Mouse (Mus musculus) hindbrain, embryonic 13.5 days (tissue): ENCODE data around the gene Os9. TPM values are rescaled to one million over a fixed set of nuclear protein-coding genes. Genes with fewer than 3 reads are reported as not detected.

Experiments
- ATAC-seq: fragments of 200-750 bp; cut with Nextera tagmentation; 2 replicates; pipeline ENCODE4 v1.8.0; 2017; ENCODE audit warnings: moderate TSS enrichment; ENCODE audit not compliant: low FRiP score
- H3K27ac ChIP-seq: fragments of 300-500 bp; sonication (generic); 2 replicates; pipeline ENCODE4 v1.5.1; 2015; ENCODE audit warnings: inconsistent platforms, mild to moderate bottlenecking, moderate library complexity
- H3K27me3 ChIP-seq: fragments of 300-500 bp; sonication (generic); 2 replicates; pipeline ENCODE4 v1.6.1; 2015; ENCODE audit warnings: mild to moderate bottlenecking, inconsistent platforms
- H3K36me3 ChIP-seq: fragments of 300-500 bp; sonication (generic); 2 replicates; pipeline ENCODE4 v1.6.1; 2015; ENCODE audit warnings: mild to moderate bottlenecking, inconsistent platforms
- H3K4me1 ChIP-seq: fragments of 300-500 bp; sonication (generic); replicated peaks from 2 replicates; pipeline ENCODE4 v1.6.1; 2015; ENCODE audit warnings: inconsistent platforms
- H3K4me2 ChIP-seq: fragments of 300-500 bp; sonication (generic); 2 replicates; pipeline ENCODE4 v1.6.1; 2015; ENCODE audit warnings: inconsistent platforms, mild to moderate bottlenecking, moderate library complexity
- H3K4me3 ChIP-seq: fragments of 300-500 bp; sonication (generic); 2 replicates; pipeline ENCODE4 v1.5.1; 2015; ENCODE audit warnings: mild to moderate bottlenecking, inconsistent platforms
- H3K9ac ChIP-seq: fragments of 300-500 bp; sonication (generic); 2 replicates; pipeline ENCODE4 v1.6.1; 2015; ENCODE audit warnings: mild to moderate bottlenecking, inconsistent platforms
- H3K9me3 ChIP-seq: fragments of 300-500 bp; sonication (generic); 2 replicates; pipeline ENCODE4 v1.6.1; 2016; ENCODE audit warnings: inconsistent platforms
- WGBS: fragments of 180-500 bp; shearing (Covaris S2); methylation state at CpG from one replicate; pipeline ENCODE4 v1.1.7; 2015; 5-methylcytosine and 5-hydroxymethylcytosine counted together
- polyA plus RNA-seq: library from polyadenylated mRNA; unstranded; fragments of >200 nt; fragmentation: Nextera tagmentation; extraction: Ambion mirVana; gene quantifications from 2 replicates; pipeline ENCODE4 v1.2.1, GENCODE M21; 2015

Os9 gene
- polyA plus RNA-seq, 1 experiment from 2014 or later, result 144 TPM

- 9% methylated on average over 4 of the region's 4 CpGs for WGBS
- ATAC-seq, result no peak
- peaks cover 12% of the 10 kb centered on the region for H3K36me3 ChIP-seq
These were observed 2.5 kb upstream of the Os9 start for GRCm38 (mm10) chr10:127123436-127123805.

DNA sequence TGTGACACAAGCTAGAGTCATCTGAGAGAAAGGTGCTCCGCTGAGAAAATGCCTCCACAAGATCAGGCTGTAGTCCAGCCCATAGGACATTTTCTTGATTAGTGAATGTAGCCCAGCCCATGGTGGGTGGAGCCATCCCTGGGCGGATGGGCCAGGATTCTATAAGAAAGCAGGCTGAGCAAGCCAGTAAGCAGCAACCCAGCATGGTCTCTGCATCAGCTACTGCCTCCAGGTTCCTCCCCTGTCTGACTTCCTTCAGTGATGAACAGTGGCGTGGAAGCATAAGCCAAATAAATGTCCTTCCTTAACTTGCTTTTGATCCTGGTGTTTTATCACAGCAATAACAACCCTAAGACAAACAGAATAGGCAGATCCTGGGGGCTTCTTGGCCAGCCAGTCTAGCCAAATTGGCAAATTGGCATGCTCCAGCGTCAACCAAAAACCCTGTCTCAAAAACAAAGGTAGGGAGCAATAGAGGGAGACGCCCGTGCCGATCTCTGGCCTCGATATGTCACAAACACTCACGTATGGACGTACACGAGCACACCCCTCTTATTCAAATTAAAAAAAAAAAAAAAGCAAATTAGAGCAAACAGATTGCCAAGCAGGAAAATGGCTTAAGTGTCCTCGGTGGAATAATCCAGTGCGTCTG is 2.0 kb upstream of the Os9 start:
- 0 out of 2 replicates have a peak, but pooled peaks have one; percentile 16 for ATAC-seq
- Histone ChIP-seq H3K27ac (peak overlapping the region; percentile 93), H3K36me3 (peaks cover 17% of the 10 kb centered on the region), H3K4me3 (peak overlapping the region; percentile 88), H3K9ac (peak overlapping the region; percentile 56), H3K9me3 (no peaks in the 10 kb centered on the region), H3K4me2 (peak overlapping the region; percentile 57), H3K27me3 (no peaks in the 10 kb centered on the region), H3K4me1 (peaks cover 33% of the 10 kb centered on the region)
- 9% methylated on average over 13 of the region's 13 CpGs for WGBS

More at GRCm38 (mm10) chr10:127123436-127123805, 2.5 kb upstream of the Os9 start:
- Histone ChIP-seq H3K4me3 (peak overlapping the region; percentile 88), H3K9me3 (no peaks in the 10 kb centered on the region), H3K27ac (peak overlapping the region; percentile 93), H3K4me1 (peaks cover 33% of the 10 kb centered on the region), H3K9ac (peak overlapping the region; percentile 56), H3K27me3 (no peaks in the 10 kb centered on the region), H3K4me2 (peak overlapping the region; percentile 57)

GRCm38 (mm10) chr10:127122018-127122417 is 1.1 kb upstream of the Os9 start:
- no peaks in the 10 kb centered on the region for H3K9me3 ChIP-seq
- 82% methylated on average over 3 of the region's 3 CpGs for WGBS
- H3K4me3 ChIP-seq, result peak overlapping the region; percentile 88
- no peaks in the 10 kb centered on the region for H3K27me3 ChIP-seq
- H3K4me2 ChIP-seq, result peak overlapping the region; percentile 57
- H3K27ac ChIP-seq, result peak overlapping the region; percentile 93
- peaks cover 33% of the 10 kb centered on the region for H3K4me1 ChIP-seq
- ATAC-seq, result no peak
- peaks cover 26% of the 10 kb centered on the region for H3K36me3 ChIP-seq
- H3K9ac ChIP-seq, result peak overlapping the region; percentile 56

GRCm38 (mm10) chr10:127120301-127121065 is 448 bp downstream of the Os9 start:
- Histone ChIP-seq H3K27me3 (no peaks in the 10 kb centered on the region), H3K36me3 (peaks cover 42% of the 10 kb centered on the region), H3K4me2 (peak overlapping the region; percentile 93), H3K4me1 (peaks cover 33% of the 10 kb centered on the region), H3K9ac (peak overlapping the region; percentile 90), H3K4me3 (peak overlapping the region; percentile 88), H3K9me3 (no peaks in the 10 kb centered on the region), H3K27ac (peak overlapping the region; percentile 69)
- peak; percentile 64 for ATAC-seq
- 3% methylated on average over 34 of the region's 34 CpGs for WGBS

DNA sequence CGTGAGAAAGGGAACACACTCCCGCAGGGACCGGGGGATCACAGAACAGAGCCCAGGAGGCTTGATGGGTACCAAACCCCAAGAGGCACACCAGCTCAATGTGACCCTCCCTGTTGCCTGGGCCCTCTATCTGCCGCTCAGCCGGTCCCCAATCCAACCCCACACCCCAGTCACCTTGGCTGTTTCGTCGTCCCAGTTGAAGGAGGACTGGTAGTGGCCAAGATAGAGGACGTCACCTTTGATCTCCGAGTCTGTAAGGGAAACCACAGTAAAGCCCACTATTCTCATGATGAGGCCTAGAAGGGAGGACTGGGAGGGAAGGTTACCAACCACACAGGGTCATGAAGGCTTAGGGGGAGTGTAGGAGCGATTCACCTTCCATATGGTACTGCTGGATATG is 1.7 kb downstream of the Os9 start:
- ATAC-seq, result no peak
- H3K9ac ChIP-seq, result 0 out of 2 replicates have a peak overlapping the region, but pooled peaks have one; percentile 6
- 94% methylated on average over 10 of the region's 10 CpGs for WGBS
- H3K36me3 ChIP-seq, result peaks cover 50% of the 10 kb centered on the region
- H3K27ac ChIP-seq, result no peak overlapping the region
- H3K4me2 ChIP-seq, result peak overlapping the region; percentile 93; the same call in 1 of the 2 replicates
- peaks cover 33% of the 10 kb centered on the region for H3K4me1 ChIP-seq
- H3K4me3 ChIP-seq, result no peak overlapping the region
- H3K9me3 ChIP-seq, result no peaks in the 10 kb centered on the region
- no peaks in the 10 kb centered on the region for H3K27me3 ChIP-seq

GRCm38 (mm10) chr10:127118470-127118869 is 2.5 kb downstream of the Os9 start:
- WGBS, result 93% methylated on average over 11 of the region's 11 CpGs
- H3K9me3 ChIP-seq, result no peaks in the 10 kb centered on the region
- no peak for ATAC-seq
- no peak overlapping the region for H3K9ac ChIP-seq
- H3K27ac ChIP-seq, result no peak overlapping the region
- no peaks in the 10 kb centered on the region for H3K27me3 ChIP-seq
- H3K4me2 ChIP-seq, result no peak overlapping the region
- peaks cover 33% of the 10 kb centered on the region for H3K4me1 ChIP-seq
- H3K4me3 ChIP-seq, result no peak overlapping the region
- peaks cover 57% of the 10 kb centered on the region for H3K36me3 ChIP-seq

DNA sequence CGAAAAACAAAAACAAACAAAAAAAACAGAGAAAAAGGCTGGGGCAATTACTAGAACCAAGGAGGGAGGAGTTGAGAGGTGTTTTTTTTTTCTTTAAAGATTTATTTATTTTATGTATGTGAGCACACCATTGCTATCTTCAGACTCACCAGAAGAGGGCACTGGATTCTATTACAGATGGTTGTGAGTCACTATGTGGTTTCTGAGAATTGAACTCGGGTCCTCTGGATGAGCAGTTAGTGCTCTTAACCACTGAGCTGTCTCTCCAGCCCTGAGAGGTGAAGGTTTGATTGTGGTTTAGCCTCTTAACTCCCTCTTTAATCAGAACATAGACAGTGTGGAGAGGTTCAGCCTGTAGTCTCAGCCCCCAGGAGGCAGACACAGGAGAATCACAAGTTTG is 5.9 kb downstream of the Os9 start:
- no peaks in the 10 kb centered on the region for H3K9me3 ChIP-seq
- no peak overlapping the region for H3K27ac ChIP-seq
- H3K27me3 ChIP-seq, result no peaks in the 10 kb centered on the region
- no peak for ATAC-seq
- H3K36me3 ChIP-seq, result peaks cover 81% of the 10 kb centered on the region
- H3K9ac ChIP-seq, result no peak overlapping the region
- no peak overlapping the region for H3K4me3 ChIP-seq
- peaks cover 9% of the 10 kb centered on the region for H3K4me1 ChIP-seq
- H3K4me2 ChIP-seq, result no peak overlapping the region
- 86% methylated on average over 2 of the region's 2 CpGs for WGBS

- no peak for ATAC-seq
- no peaks in the 10 kb centered on the region for H3K9me3 ChIP-seq
- H3K9ac ChIP-seq, result no peak overlapping the region
- H3K27me3 ChIP-seq, result no peaks in the 10 kb centered on the region
- H3K36me3 ChIP-seq, result peaks cover 79% of the 10 kb centered on the region
- WGBS, result 90% methylated on average over 11 of the region's 11 CpGs
- H3K4me2 ChIP-seq, result no peak overlapping the region
- peaks cover 3% of the 10 kb centered on the region; the same call in 1 of the 2 replicates for H3K4me1 ChIP-seq
- no peak overlapping the region for H3K27ac ChIP-seq
- no peak overlapping the region for H3K4me3 ChIP-seq
These were observed 6.5 kb downstream of the Os9 start for GRCm38 (mm10) chr10:127114408-127114807.

DNA sequence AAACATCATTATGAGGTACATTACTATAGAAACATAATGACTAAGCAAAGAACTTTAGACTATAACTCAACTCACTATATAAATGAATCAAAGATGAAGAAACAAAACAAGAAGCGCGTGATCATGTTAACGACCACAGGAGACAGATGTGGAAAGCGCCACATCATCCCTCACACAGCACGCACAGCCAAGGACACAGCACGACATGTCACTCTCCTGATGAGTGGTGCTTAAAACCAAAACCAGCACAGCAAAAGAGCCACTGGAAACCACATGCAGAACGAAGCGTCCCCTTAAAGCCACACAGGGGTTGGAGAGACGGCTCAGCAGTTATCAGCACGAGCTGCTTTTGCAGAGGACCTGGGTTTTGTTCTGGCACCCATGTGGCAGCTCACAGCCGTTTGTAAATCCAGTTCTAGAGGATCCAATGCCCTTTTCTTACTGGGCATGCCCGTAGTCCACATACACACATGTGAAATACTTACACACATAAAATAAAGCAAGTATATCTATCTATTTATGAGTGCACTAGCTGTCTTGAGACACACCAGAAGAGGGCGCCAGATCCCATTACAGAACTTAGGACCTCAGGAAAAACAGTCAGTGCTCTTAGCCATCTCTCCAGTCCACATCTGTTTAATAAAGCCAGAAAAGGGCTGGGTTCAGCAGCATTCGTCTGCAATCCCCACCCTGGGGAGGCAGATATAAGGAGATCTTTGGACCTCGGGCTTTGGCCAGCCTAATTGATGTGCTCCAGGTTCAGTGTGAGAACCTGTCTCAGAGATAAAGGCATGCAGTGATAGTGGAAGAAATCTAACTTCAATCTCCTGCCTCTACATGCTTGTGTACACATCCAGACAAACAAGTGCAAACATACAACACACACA is 9.7 kb downstream of the Os9 start:
- H3K4me2 ChIP-seq, result no peak overlapping the region
- H3K4me3 ChIP-seq, result no peak overlapping the region
- no peaks in the 10 kb centered on the region for H3K27me3 ChIP-seq
- no peak overlapping the region for H3K27ac ChIP-seq
- WGBS, result 91% methylated on average over 15 of the region's 15 CpGs
- H3K9me3 ChIP-seq, result no peaks in the 10 kb centered on the region
- H3K36me3 ChIP-seq, result peaks cover 64% of the 10 kb centered on the region
- no peak for ATAC-seq
- H3K4me1 ChIP-seq, result no peaks in the 10 kb centered on the region
- no peak overlapping the region for H3K9ac ChIP-seq

DNA sequence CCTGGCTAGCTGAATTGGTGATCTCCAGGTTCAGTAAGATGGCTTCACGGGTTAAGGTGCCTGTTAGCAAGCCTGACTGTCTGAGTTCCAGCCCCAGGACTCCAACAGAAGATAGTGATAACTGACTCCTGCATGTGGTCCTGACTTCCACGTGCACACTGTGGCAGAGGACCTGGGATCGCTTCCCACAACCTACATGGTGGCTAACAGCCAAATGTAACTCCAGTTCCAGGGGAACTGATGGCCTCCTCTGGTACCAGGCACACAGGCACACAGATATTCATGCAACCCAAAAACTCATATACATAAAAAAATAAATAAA is 12.7 kb downstream of the Os9 start:
- Histone ChIP-seq H3K4me2 (no peak overlapping the region), H3K9me3 (no peaks in the 10 kb centered on the region), H3K36me3 (peaks cover 62% of the 10 kb centered on the region), H3K9ac (no peak overlapping the region), H3K27ac (no peak overlapping the region), H3K4me1 (no peaks in the 10 kb centered on the region), H3K4me3 (no peak overlapping the region), H3K27me3 (no peaks in the 10 kb centered on the region)
- ATAC-seq, result no peak
- 89% methylated on average over 3 of the region's 3 CpGs for WGBS

- no peak overlapping the region for H3K9ac ChIP-seq
- no peaks in the 10 kb centered on the region for H3K9me3 ChIP-seq
- no peaks in the 10 kb centered on the region for H3K4me1 ChIP-seq
- H3K27ac ChIP-seq, result no peak overlapping the region
- H3K27me3 ChIP-seq, result no peaks in the 10 kb centered on the region
- no peak for ATAC-seq
- H3K36me3 ChIP-seq, result peaks cover 59% of the 10 kb centered on the region
- H3K4me3 ChIP-seq, result no peak overlapping the region
- H3K4me2 ChIP-seq, result no peak overlapping the region
- WGBS, result 91% methylated on average over 16 of the region's 16 CpGs
These were observed 13.2 kb downstream of the Os9 start for GRCm38 (mm10) chr10:127107563-127108261.

GRCm38 (mm10) chr10:127103631-127104030 is 17.3 kb downstream of the Os9 start:
- Histone ChIP-seq H3K27me3 (no peaks in the 10 kb centered on the region), H3K9ac (no peak overlapping the region), H3K9me3 (no peaks in the 10 kb centered on the region), H3K36me3 (peaks cover 64% of the 10 kb centered on the region), H3K27ac (no peak overlapping the region), H3K4me1 (no peaks in the 10 kb centered on the region), H3K4me2 (no peak overlapping the region), H3K4me3 (no peak overlapping the region)
- 92% methylated on average over 7 of the region's 7 CpGs for WGBS
- no peak for ATAC-seq
